Mouse (Mus musculus): ENCODE measurements around the gene Gna13. TPM values are rescaled to one million over a fixed set of nuclear protein-coding genes. Genes with fewer than 3 reads are reported as not detected.

Gna13 gene
- polyA plus RNA-seq, 1 experiment: 52.4 TPM

DNA sequence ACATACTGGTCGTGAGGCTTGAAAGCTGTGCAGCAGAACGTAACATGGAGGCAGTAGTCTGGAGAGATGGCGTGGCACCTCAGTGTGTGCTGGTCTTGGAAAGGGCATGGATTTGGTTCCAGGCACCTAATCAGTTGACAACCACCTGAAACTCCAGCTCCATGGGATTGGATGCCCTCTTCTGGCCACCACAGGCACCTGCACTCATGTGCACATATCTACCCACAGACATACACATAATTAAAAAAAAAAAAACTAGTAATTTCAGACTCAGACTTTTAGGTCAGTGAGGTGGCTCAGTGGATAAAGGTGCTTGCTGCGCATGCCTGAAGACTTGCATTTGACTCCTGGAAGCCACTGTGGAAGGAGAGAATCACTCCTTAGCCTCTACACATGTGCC lies 59.6 kb downstream of the Gna13 start:
- no peak for TF ChIP-seq GATA1 (IDR thresholded peaks at IDR 0.05; ENCODE audit: low read length)

DNA sequence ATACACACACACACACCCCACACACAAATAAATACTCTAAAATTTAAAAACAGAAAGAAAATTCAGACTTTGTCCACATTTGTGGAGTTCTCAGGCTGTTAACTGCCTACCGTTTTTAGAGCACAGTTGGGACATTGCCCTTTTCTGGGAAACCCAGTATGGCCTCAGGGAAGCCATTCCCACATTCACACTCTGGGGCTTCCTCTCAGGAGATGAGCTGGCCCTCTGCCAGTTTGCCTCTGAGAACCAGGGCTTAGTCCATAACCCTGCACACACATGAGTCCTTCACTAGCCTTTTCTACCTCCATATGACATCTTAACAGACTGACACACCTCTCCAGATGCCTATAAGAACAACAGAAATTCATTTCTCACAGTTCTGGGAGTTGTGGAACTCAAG lies 60.7 kb downstream of the Gna13 start:
- no peak for TF ChIP-seq GATA1 (IDR thresholded peaks at IDR 0.05; ENCODE audit: low read length)

DNA sequence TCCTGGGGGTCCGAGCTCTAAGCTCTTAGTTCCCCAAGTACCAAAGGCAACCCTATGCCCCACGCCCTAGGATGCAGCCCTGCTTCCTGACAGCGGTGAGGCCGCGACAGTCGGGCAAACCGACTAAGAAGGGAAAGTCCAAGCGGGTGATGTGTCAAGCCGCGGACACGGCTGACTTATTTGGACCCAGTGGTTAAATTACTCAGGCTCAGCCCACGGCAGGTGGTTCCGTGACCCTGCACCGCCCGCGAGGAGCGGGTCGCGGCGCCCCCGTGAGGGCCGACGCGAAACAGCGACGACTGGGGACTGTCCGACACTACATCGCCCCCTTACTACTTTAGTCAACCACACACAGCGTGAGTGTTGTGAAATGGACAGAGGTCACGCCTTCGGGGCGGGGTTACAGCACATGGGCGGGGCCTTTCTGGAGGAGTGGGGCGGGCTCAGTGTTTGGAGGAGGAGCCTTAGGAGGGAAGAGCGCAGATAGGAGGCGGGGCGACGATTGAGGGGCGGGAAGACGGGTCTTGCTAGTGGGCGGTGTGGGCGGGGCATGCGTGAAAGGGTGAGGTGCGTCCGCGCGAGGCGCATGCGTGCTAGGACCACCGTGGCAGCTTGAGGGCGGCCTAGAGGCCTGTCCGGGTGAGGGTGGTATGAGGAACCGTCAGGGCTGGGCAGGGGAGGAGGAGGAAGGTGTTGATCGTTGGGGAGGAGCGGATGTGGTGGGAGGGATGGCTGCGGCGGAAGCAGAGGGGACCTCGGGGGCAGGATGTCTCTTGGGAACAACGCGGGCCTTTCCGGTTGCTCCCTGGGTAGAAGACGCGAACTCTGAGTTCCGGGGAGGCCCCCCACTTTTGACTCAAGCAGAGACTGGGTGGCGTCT lies 63.0 kb downstream of the Gna13 start, which contains the start of gene Amz2:
Gene Amz2, plus strand, starts transcription at position 555 of the 880 bp plus-strand sequence.
- TF ChIP-seq GATA1 (IDR thresholded peaks at IDR 0.05; ENCODE audit: low read length): no peak

DNA sequence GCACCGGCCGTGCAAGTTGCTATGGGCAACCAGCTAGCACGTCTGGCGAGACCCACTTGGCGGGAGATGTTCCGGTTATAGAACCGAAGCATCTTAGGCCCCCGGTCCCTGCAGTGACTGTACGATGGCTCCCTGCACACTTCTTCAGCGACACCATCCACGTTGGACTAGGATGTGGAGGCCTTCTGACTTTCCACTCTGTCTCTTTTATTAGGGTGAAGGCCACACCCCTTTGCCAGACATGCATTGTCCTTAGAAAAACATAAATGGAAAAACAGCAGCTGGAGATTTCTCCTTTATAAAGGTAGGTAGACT lies 63.6 kb downstream of the Gna13 start:
- TF ChIP-seq GATA1 (IDR thresholded peaks at IDR 0.05; ENCODE audit: low read length): no peak

DNA sequence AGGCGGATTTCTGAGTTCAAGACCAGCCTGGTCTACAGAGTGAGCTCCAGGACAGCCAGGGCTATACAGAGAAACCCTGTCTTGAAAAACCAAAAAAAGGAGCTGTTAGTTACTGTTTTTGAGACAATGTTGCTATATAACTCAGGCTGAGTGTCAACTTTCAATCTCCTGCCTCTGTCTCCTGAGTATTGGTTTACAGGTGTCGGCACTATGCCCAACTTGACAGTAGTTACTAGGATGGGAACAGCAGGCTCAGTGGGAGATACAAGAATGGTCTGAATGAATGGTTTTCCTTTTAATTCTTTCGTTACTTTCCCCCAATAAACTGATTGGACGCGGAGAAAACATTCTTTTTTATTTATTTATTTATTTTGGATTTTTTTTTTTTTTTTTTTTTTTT lies 64.7 kb downstream of the Gna13 start:
- TF ChIP-seq GATA1 (IDR thresholded peaks at IDR 0.05; ENCODE audit: low read length): no peak

DNA sequence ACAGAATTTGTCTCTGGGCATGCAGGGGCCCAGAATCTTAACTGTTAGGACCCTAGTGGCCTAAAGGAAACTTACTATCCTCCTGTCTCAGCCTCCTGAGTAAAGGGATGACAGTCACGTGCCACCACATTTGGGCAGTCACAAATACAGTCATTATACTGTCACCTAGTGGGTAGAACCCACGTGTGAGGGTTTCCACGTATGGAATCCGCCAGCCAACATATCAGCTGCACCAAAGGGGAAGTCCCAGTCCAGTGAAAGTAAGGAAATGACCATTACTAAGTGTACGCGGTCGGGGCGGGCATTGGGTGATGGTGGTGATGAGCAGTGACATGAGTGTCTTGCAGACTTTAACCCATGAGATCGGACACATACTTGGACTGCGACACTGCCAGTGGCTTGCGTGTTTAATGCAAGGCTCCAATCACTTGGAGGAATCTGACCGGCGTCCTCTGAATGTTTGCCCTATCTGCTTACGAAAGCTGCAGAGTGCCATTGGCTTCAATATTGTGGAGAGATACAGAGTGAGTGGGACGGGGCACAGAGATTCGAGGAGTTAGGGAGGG lies 71.7 kb downstream of the Gna13 start:
- no peak for TF ChIP-seq GATA1 (IDR thresholded peaks at IDR 0.05; ENCODE audit: low read length)

DNA sequence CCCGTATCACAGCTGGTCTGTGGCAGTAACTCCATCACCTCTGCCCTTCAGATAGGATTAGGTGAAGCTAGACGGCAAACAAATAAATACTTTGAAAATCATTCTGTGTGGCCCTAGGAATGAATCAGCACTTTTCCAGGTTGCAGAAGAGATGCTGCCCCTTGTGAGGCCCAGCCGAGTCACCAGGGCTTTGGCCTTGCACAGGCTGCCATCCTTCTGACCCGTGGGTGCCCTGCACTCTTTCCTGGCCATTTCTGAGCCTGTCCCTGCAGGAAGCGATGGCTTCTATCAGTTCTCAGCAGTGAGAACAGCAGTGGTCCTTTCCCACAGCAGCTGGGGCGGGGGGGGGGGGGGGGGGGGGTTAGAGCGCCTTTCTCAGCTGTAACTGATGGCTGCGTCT lies 74.3 kb downstream of the Gna13 start:
- no peak for TF ChIP-seq GATA1 (IDR thresholded peaks at IDR 0.05; ENCODE audit: low read length)

DNA sequence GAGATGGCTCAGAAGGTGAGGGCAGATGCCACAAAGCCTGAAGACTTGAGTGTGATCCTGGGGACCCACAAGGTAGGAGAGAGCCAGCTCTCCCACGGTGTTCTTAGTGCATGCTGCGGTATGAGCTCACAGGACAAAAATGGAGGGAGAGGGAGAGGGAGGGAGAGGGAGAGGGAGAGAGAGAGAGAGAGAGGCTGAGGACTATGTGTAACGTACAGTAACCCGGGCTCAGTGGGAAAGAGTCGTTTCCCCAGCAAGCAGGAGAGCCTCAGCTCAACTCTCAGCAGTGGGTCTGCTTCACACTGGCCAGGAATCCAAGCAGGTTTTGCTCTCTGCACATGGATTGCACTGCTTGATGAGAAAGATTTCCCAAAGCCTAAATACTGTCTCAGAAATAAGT lies 76.6 kb downstream of the Gna13 start:
- no peak for TF ChIP-seq GATA1 (IDR thresholded peaks at IDR 0.05; ENCODE audit: low read length)

DNA sequence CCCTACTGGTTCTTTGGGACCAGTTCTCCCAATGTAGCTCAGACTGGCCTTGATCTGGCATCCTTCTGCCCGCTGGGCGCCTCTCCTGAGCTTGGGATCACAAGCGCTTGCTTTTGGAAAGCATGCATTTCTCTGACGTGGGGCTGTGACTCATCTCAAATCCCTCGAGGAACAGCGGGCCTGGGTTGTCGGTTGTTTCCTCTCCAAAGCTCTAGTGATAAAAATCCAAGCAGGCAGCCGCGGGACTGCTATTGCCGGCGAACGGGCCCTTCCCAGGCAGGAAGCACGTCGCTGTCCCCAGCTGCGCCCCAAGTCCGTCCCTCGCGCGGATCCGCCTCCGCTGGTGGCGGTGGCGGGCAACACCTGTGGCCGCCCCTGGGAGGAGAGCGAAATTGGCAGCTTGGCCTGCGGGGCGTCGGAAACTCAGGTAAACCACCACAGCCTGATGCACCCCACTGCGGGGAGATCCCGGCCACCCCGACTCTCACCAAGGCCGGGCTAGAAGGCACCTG lies 77.3 kb downstream of the Gna13 start:
- no peak for TF ChIP-seq GATA1 (IDR thresholded peaks at IDR 0.05; ENCODE audit: low read length)

DNA sequence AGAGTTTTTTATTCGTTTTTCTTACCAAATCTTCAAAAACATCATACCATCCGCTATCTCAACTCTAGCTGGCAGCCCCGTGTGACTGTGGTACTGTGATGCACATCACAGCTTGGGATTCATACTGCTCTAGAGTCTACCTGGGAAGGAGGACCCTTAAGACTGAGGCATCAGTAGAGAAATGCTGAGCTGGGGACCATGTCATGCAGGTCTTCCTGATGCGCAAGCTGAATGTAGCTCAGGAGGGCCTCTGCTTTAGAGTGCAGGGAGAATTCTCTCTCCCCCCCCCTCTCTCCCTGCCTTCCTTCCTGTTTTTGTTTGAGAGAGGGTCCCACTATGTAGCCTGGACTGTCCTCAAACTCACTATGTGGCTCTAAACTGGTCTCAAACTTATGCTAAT lies 78.0 kb downstream of the Gna13 start:
- TF ChIP-seq GATA1 (IDR thresholded peaks at IDR 0.05; ENCODE audit: low read length): no peak

DNA sequence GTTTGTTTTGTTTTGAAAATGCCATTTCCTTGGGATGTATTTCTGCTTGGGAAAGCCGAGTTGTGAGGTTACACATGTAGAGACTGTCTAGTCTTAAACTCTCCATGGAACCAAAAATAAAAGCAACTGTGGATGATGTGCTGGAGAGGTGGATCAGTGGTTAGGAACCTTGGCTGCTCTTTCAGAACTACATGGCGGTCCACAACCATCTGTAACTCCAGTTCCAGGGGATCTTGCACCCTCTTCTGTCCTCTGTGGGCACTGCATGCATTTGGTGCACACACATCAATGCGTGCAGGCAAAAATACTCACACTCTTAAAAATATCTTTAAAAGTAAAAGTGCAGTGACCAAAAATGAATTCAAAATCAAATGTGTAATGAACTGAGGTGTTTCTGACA lies 78.5 kb downstream of the Gna13 start:
- TF ChIP-seq GATA1 (IDR thresholded peaks at IDR 0.05; ENCODE audit: low read length): no peak

DNA sequence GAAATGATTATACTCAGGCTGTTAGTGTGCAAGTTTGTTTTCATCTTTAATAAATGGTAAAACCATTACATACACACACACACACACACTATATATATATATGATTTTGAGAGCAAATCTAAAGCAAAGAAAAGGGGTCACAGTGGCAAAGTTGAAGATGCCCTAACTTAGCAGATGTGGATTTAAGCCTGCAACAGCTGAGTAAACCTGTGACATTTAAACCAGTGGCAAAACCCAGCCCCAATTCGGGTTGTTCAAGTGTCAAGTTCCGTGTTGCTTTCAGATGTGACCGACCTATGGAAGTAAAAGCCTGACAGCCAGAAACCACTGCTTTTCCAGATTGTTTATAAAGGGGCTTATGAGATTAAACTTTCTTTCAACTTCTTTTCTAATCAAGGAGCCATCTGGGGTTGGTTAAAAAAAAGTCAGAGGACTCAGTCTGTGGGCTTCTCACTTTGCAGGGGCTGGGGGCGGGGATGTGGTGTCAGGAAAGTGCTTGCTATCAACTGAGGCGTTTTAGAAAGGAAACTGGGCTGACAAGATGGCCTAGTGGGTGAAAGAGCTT lies 79.6 kb downstream of the Gna13 start:
- no peak for TF ChIP-seq GATA1 (IDR thresholded peaks at IDR 0.05; ENCODE audit: low read length)

DNA sequence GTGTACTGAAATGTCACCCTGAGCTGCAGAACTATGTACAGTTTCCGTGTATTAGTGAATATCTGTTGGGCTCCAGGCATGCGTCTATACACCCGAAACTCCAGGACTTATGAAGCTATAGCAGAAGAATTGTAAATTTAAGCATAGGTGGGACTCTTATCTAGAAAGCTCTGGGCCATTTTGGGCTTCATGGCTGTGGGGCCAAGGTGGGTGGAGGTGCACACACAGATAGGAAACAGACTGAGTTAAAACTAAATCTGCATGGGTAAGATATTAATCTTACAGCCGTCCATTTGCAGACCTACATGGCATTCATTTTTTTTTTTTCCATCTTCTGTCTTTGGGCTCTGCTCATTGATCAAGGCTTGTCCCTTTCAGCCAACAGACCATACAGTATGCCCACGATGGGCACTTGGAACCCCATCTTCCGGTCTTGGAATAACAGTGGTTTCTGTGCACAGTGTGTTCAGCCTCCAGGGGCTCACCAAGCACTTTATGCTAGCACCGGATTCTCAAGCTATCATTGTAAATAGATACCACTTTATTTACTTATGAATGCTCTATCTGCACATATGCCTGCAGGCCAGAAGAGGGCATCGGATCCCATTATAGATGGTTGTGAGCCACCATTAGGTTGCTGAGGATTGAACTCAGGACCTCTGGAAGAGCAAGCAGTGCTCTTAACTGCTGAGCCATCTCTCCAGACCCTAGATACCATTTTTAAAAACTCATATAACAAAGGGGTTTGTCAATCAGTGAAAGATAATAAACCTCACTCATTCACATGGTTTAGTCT lies 81.0 kb downstream of the Gna13 start:
- TF ChIP-seq GATA1 (IDR thresholded peaks at IDR 0.05; ENCODE audit: low read length): no peak

DNA sequence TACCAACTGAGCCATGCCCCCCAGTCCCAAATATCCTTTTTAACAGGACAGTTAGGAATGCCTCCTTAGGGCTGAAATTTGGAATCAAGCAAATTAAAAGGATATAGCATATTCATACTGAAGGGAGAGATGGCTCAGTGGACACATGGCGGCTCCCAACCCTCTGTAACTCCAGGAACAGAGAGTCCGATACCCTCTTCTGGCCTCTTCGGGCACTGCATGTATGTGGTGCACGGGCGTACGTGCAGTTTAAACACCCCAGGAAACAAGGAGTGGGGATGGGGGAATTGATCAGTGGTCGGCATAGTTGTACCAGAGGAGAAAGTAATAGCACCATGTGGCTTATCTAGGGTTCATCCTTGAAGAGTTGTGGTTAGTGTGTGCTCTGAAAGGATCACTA lies 82.0 kb downstream of the Gna13 start:
- no peak for TF ChIP-seq GATA1 (IDR thresholded peaks at IDR 0.05; ENCODE audit: low read length)

DNA sequence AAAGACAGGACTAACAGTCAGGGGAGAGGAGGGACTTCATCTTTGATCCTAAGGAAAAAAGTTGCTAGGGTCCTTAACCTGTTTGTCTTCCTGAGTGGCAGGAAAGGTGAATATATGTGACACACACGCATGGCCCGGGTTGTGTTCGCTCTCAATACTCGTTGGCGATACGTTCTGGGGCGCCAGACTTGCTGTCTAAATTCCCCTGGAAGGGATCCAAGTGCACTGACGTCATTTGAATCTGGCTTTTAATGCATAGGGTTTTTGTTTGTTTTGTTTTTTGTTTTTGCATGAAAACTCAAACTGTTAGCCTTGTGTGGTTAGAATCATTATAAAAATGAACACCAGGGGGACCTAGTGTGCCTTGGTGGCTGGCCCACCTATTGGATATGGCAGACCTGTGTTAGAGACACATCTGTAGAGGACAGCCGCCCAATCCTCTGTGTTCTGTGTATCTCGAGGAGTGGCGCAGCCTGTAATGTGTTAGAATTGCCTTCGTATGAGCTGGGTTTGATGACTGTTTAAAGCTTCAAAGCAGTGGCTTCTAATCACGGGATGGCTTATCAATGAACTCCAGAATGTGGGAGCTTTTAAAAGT lies 82.9 kb downstream of the Gna13 start:
- no peak for TF ChIP-seq GATA1 (IDR thresholded peaks at IDR 0.05; ENCODE audit: low read length)

Other genes with a start within 250 kb of the Gna13 start
- gene E030025P04Rik, start 218.5 kb upstream of the Gna13 start, polyA plus RNA-seq (2012): not detected in 2 replicates
- not detected in 2 replicates for gene Rgs9, start 64.7 kb upstream of the Gna13 start, polyA plus RNA-seq (2012)
- not detected in 2 replicates for gene 9930022D16Rik, start 51.1 kb downstream of the Gna13 start, polyA plus RNA-seq (2012)
- 7.9 and 9.0 TPM in 2 replicates for gene Amz2, start 63.1 kb downstream of the Gna13 start, polyA plus RNA-seq (2012)
- 0.45 and 0.98 TPM in 2 replicates for gene Arsg, start 110.5 kb downstream of the Gna13 start, polyA plus RNA-seq (2012)
- gene Slc16a6, start 110.8 kb downstream of the Gna13 start, polyA plus RNA-seq (2012): 23.7 and 25.4 TPM in 2 replicates
- 17.6 and 23.0 TPM in 2 replicates for gene Wipi1, start 249.1 kb downstream of the Gna13 start, polyA plus RNA-seq (2012)

Data from G1E-ER4 (cell line).